Mouse (Mus musculus): ENCODE data around the gene Filip1l.

- no peak for TF ChIP-seq CTCF (IDR thresholded peaks at IDR 0.05; ENCODE audit: borderline replicate concordance, insufficient read depth, low read length)
- no peak for TF ChIP-seq POLR2A (IDR thresholded peaks at IDR 0.05; ENCODE audit: low read depth, low read length)
These were observed 351 bp downstream of the Filip1l start for GRCm38 (mm10) chr16:57353166-57353721.
